Comparison of ENCODE assay signal across 19 mouse cellular contexts in genomic region chr4:130914527-130914926, GRCm38 (mm10). TPM values are rescaled to one million over a fixed set of nuclear protein-coding genes. Genes with fewer than 3 reads are reported as not detected.
A peak's percentile ranks its signal among the peaks of the same experiment; 100 is the strongest.
DNase-seq lines count a peak whose midpoint lies in the region; ATAC-seq and TF ChIP-seq lines count a peak whose summit lies in the region.
"Had no signal": no experiment of that assay in that cellular context is flagged by ENCODE, and none has a peak within 500 bp of the region (broad histone marks: within the 10 kb centered on the region; RNA-seq: fewer than 3 reads in every experiment).

No protein-coding gene starts in this region.

- peak overlapping the region; percentile 28 for H3K4me3 ChIP-seq in heart, embryonic 16.5 days (ENCODE audit: low read length)
- H3K4me3 ChIP-seq in liver, embryonic 14.5 days (ENCODE audit: insufficient read depth in 1 of 2, low read depth in 2 of 2, low read length in 2 of 2): peak overlapping the region; percentile 25 to 39; a peak in 3 of 4 replicates
- H3K4me3 ChIP-seq in kidney, embryonic 15.5 days (replicated peaks): no peak overlapping the region
- H3K4me3 ChIP-seq: limb, embryonic 15.5 days; midbrain, embryonic 10.5 days had no signal

- no peak for TF ChIP-seq EP300 in liver, embryonic 14.5 days (IDR thresholded peaks at IDR 0.05; ENCODE audit: low read depth)

- ATAC-seq in heart, embryonic 16.5 days (replicated peaks; ENCODE audit: extremely low read depth, insufficient read depth, low FRiP score): no peak
- ATAC-seq in liver, embryonic 14.5 days (ENCODE audit: insufficient read depth): no peak
- no peak for ATAC-seq in kidney, embryonic 15.5 days (replicated peaks; ENCODE audit: low FRiP score)
- ATAC-seq: forebrain, embryonic 14.5 days had no signal

- no peaks in the 10 kb centered on the region for H3K9me3 ChIP-seq in heart, embryonic 16.5 days (replicated peaks; ENCODE audit: control insufficient read depth, low read length)
- no peaks in the 10 kb centered on the region for H3K9me3 ChIP-seq in liver, embryonic 14.5 days (ENCODE audit: control insufficient read depth, low read length)
- H3K9me3 ChIP-seq in kidney, embryonic 15.5 days (replicated peaks): no peaks in the 10 kb centered on the region
- H3K9me3 ChIP-seq: limb, embryonic 15.5 days; midbrain, embryonic 10.5 days had no signal

- DNase-seq in heart, postnatal 36 days: no peak
- DNase-seq in thymus, postnatal 0 days (ENCODE audit: low spot score): peak; percentile 34
- DNase-seq in thymus, adult 18-20 months: no peak
- DNase-seq in liver, embryonic 14.5 days (ENCODE audit: low read depth in 3 of 3, low spot score in 3 of 3): no peak
- DNase-seq in cerebellum, adult 11-12 months: no peak
- no peak for DNase-seq in adrenal gland, adult 8-10 months
- DNase-seq: adrenal gland, adult 2 months; gastrocnemius, postnatal 36 days; kidney, postnatal 25 days; right cerebral cortex, postnatal 14 days had no signal

- WGBS in heart, embryonic 16.5 days: 39% methylated on average over 7 of the region's 7 CpGs
- WGBS in liver, embryonic 14.5 days (ENCODE audit: insufficient replicate concordance): 16% methylated on average over 7 of the region's 7 CpGs
- WGBS in kidney, embryonic 15.5 days: 82% methylated on average over 7 of the region's 7 CpGs

- H3K36me3 ChIP-seq in heart, embryonic 16.5 days (ENCODE audit: control insufficient read depth, insufficient read depth): no peaks in the 10 kb centered on the region
- H3K36me3 ChIP-seq in liver, embryonic 14.5 days (replicated peaks; ENCODE audit: control insufficient read depth, insufficient read depth, low read depth): no peaks in the 10 kb centered on the region
- H3K36me3 ChIP-seq in kidney, embryonic 15.5 days: no peaks in the 10 kb centered on the region
- H3K36me3 ChIP-seq: limb, embryonic 15.5 days; midbrain, embryonic 10.5 days had no signal

- H3K4me2 ChIP-seq in heart, embryonic 16.5 days (ENCODE audit: low read depth, low read length): peak overlapping the region; percentile 41
- H3K4me2 ChIP-seq in liver, embryonic 14.5 days (ENCODE audit: low read depth): peak overlapping the region; percentile 32
- no peak overlapping the region for H3K4me2 ChIP-seq in kidney, embryonic 15.5 days
- H3K4me2 ChIP-seq: limb, embryonic 15.5 days had no signal

- no peaks in the 10 kb centered on the region for H3K27me3 ChIP-seq in heart, embryonic 16.5 days (ENCODE audit: control insufficient read depth, insufficient read depth, low read length)
- H3K27me3 ChIP-seq in liver, embryonic 14.5 days (ENCODE audit: control insufficient read depth, insufficient read depth, low read length): no peaks in the 10 kb centered on the region
- no peaks in the 10 kb centered on the region for H3K27me3 ChIP-seq in kidney, embryonic 15.5 days
- H3K27me3 ChIP-seq: limb, embryonic 15.5 days had no signal

- no peak for TF ChIP-seq CTCF in liver, embryonic 14.5 days (IDR thresholded peaks at IDR 0.05; ENCODE audit: low read depth)

- intact Hi-C loops in heart, postnatal 36 days (cut with DNase I): no loop called here

- H3K27ac ChIP-seq in heart, embryonic 16.5 days (ENCODE audit: low read length): no peak overlapping the region
- no peak overlapping the region for H3K27ac ChIP-seq in liver, embryonic 14.5 days
- H3K27ac ChIP-seq in kidney, embryonic 15.5 days: no peak overlapping the region
- H3K27ac ChIP-seq: limb, embryonic 15.5 days had no signal

- peaks cover 7% of the 10 kb centered on the region for H3K4me1 ChIP-seq in heart, embryonic 16.5 days (ENCODE audit: control insufficient read depth, insufficient read depth, low read length)
- peaks cover 0 to 15% of the 10 kb centered on the region in 2 experiments; a peak in 3 of 4 replicates for H3K4me1 ChIP-seq in liver, embryonic 14.5 days (replicated peaks; ENCODE audit: control insufficient read depth in 2 of 2, insufficient read depth in 2 of 2, low read length in 1 of 2)
- H3K4me1 ChIP-seq in kidney, embryonic 15.5 days: peaks cover 26% of the 10 kb centered on the region

- H3K9ac ChIP-seq in heart, embryonic 16.5 days (ENCODE audit: low read length): no peak overlapping the region
- no peak overlapping the region for H3K9ac ChIP-seq in liver, embryonic 14.5 days (replicated peaks)
- no peak overlapping the region for H3K9ac ChIP-seq in kidney, embryonic 15.5 days
- H3K9ac ChIP-seq: limb, embryonic 15.5 days had no signal

RNA-seq across cellular contexts. Expression of gene Laptm5, which starts 1.6 kb away (rescaled TPM):
- polyA plus RNA-seq in heart, embryonic 16.5 days (2015; fragmentation: Nextera tagmentation; extraction: Ambion mirVana): 37.5 and 61.2 TPM in 2 replicates
- total RNA-seq in heart, postnatal 36 days (2021): 10 to 100 TPM; 20.7 to 27.1 TPM
- 668 and 754 TPM in 2 replicates for polyA plus RNA-seq in thymus, postnatal 0 days (2015; fragmentation: Nextera tagmentation; extraction: Ambion mirVana)
- 31.0 and 47.7 TPM in 2 replicates for polyA plus RNA-seq in liver, embryonic 14.5 days (2012; rRNA removed)
- 59.4 and 64.3 TPM in 2 replicates for polyA plus RNA-seq in liver, embryonic 14.5 days (2014; fragmentation: Nextera tagmentation; extraction: Ambion mirVana)
- 10 to 100 TPM; 21.1 to 57.8 (median 37.6) TPM for total RNA-seq in adrenal gland, adult 8-10 months (2022)
- 25.5 and 28.9 TPM in 2 replicates for polyA plus RNA-seq in kidney, embryonic 15.5 days (2015; fragmentation: Nextera tagmentation; extraction: Ambion mirVana)

RNA-seq across cellular contexts. Expression of gene Matn1, which starts 29.7 kb away (rescaled TPM):
- polyA plus RNA-seq in heart, embryonic 16.5 days (2015; fragmentation: Nextera tagmentation; extraction: Ambion mirVana): 0.47 and 1.2 TPM in 2 replicates
- total RNA-seq in heart, postnatal 36 days (2021): not detected
- 0.44 and 0.48 TPM in 2 replicates for polyA plus RNA-seq in thymus, postnatal 0 days (2015; fragmentation: Nextera tagmentation; extraction: Ambion mirVana)
- polyA plus RNA-seq in liver, embryonic 14.5 days (2012; rRNA removed): 0.04 and 0.13 TPM in 2 replicates
- 0.08 TPM in 1 of 2 replicates, not detected in the other for polyA plus RNA-seq in liver, embryonic 14.5 days (2014; fragmentation: Nextera tagmentation; extraction: Ambion mirVana)
- not detected for total RNA-seq in adrenal gland, adult 8-10 months (2022)
- polyA plus RNA-seq in kidney, embryonic 15.5 days (2015; fragmentation: Nextera tagmentation; extraction: Ambion mirVana): 0.49 and 0.84 TPM in 2 replicates
- total RNA-seq: adrenal gland, adult 2 months; common myeloid progenitor, adult 5-6 weeks; gastrocnemius, postnatal 36 days; heart, postnatal 25 days had no signal
- polyA plus RNA-seq: adrenal gland, adult 2 months; C2C12; intestine, embryonic 14.5 days; midbrain, embryonic 10.5 days had no signal

Comparison
In these comparisons a context has a peak if more than half of its experiments do, and no peak if none do; other contexts are left out.
1. RNA of gene Laptm5, which starts 1.6 kb away (polyA plus RNA-seq): 668 to 754 TPM in thymus, postnatal 0 days; 31.0 to 64.3 TPM in liver, embryonic 14.5 days, 37.5 to 61.2 TPM in heart, embryonic 16.5 days and 25.5 to 28.9 TPM in kidney, embryonic 15.5 days; every median in the first group is over 10 times any median in the second.